Mouse (Mus musculus) liver, adult 2 months (tissue): ENCODE measurements around the gene Upk1a. TPM values are rescaled to one million over a fixed set of nuclear protein-coding genes. Genes with fewer than 3 reads are reported as not detected.

Source experiments
- DNase-seq: peaks from one replicate; pipeline ENCODE4 v3.0.0-alpha.2; 2011; ENCODE audit warnings: low read depth, low spot score; ENCODE audit errors: extremely low read depth
- H3K27ac ChIP-seq: fragments of 200-500 bp; replicated peaks from 2 replicates; pipeline ENCODE4 v1.5.1; 2012; ENCODE audit warnings: low read depth, mild to moderate bottlenecking, control low read depth, inconsistent platforms, low read length; ENCODE audit not compliant: insufficient read depth
- H3K27me3 ChIP-seq: fragments of 200-500 bp; 2 replicates; pipeline ENCODE4 v1.6.1; 2012; ENCODE audit warnings: mild to moderate bottlenecking, moderate library complexity, low read length, inconsistent platforms; ENCODE audit not compliant: control insufficient read depth, insufficient read depth
- H3K36me3 ChIP-seq: fragments of 200-500 bp; 2 replicates; pipeline ENCODE4 v1.6.1; 2012; ENCODE audit warnings: low read length, inconsistent platforms; ENCODE audit not compliant: control insufficient read depth, insufficient read depth
- H3K4me1 ChIP-seq: fragments of 200-500 bp; 2 replicates; pipeline ENCODE4 v1.6.1; 2011; ENCODE audit warnings: low read length; ENCODE audit not compliant: control insufficient read depth, insufficient read depth
- H3K4me3 ChIP-seq: fragments of 200-500 bp; 2 replicates; pipeline ENCODE4 v1.5.1; 2011; ENCODE audit warnings: low read depth, mild to moderate bottlenecking, control low read depth, low read length, moderate library complexity; ENCODE audit not compliant: insufficient read depth
- H3K79me2 ChIP-seq: fragments of 200-500 bp; 2 replicates; pipeline ENCODE4 v1.6.1; 2012; ENCODE audit warnings: inconsistent platforms, mild to moderate bottlenecking, low read length, moderate library complexity; ENCODE audit not compliant: control insufficient read depth, insufficient read depth
- H3K9ac ChIP-seq: fragments of 200-500 bp; 2 replicates; pipeline ENCODE4 v1.6.1; 2012; ENCODE audit warnings: low read depth, mild to moderate bottlenecking, control low read depth, inconsistent platforms, low read length
- CTCF ChIP-seq: fragments of 200-500 bp; IDR thresholded peaks from 2 replicates; pipeline ENCODE4 v1.5.1; 2011; ENCODE audit warnings: low read depth, low read length, control low read depth
- POLR2A ChIP-seq: fragments of 200-500 bp; IDR thresholded peaks from 2 replicates; pipeline ENCODE4 v1.6.1; 2011; ENCODE audit warnings: low read length, control low read depth; ENCODE audit not compliant: insufficient read depth; ENCODE audit errors: extremely low read depth
- WGBS: fragments of 180-500 bp; shearing (Covaris S2); methylation state at CpG from one replicate; pipeline ENCODE4 v1.1.7; 2018; 5-methylcytosine and 5-hydroxymethylcytosine counted together
- polyA plus RNA-seq: library from polyadenylated mRNA; depleted of rRNA; stranded (reverse); fragments of >200 nt; gene quantifications from 2 replicates; pipeline ENCODE4 v1.2.3, GENCODE M21; 2012
- total RNA-seq: library from RNA; depleted of rRNA; stranded (reverse); fragments of >200 nt; gene quantifications from 2 replicates; pipeline ENCODE4 v1.2.3, GENCODE M21; 2014

Upk1a gene
- total and polyA plus RNA-seq, 2 experiments = 0.23 TPM; not detected in 1

- H3K4me1 ChIP-seq = peaks cover 8% of the 10 kb centered on the region
- 89% methylated on average over 9 of the region's 9 CpGs for WGBS
- TF ChIP-seq CTCF (no peak), POLR2A (no peak)
- H3K9ac ChIP-seq = no peak overlapping the region
- H3K79me2 ChIP-seq = peaks cover 7% of the 10 kb centered on the region; the same call in 1 of the 2 replicates
- H3K27ac ChIP-seq = no peak overlapping the region
- peaks cover 36% of the 10 kb centered on the region for H3K36me3 ChIP-seq
- no peak overlapping the region for H3K4me3 ChIP-seq
- no peak for DNase-seq
- H3K27me3 ChIP-seq = no peaks in the 10 kb centered on the region
Measured at GRCm38 (mm10) chr7:30618658-30619057, 6.0 kb upstream of the Upk1a start.

- WGBS = 54% methylated on average over 5 of the region's 5 CpGs
Measured at GRCm38 (mm10) chr7:30615049-30615760, 2.6 kb upstream of the Upk1a start.

GRCm38 (mm10) chr7:30614454-30614853 is 1.8 kb upstream of the Upk1a start:
- no peak overlapping the region for H3K9ac ChIP-seq
- H3K4me1 ChIP-seq = no peaks in the 10 kb centered on the region
- no peaks in the 10 kb centered on the region for H3K27me3 ChIP-seq
- H3K4me3 ChIP-seq = no peak overlapping the region
- 55% methylated on average over 2 of the region's 2 CpGs for WGBS
- peak; percentile 41 for DNase-seq
- H3K27ac ChIP-seq = no peak overlapping the region
- 0 out of 2 replicates have a peak, but pooled peaks have one; percentile 10 for TF ChIP-seq CTCF
- TF ChIP-seq POLR2A = no peak
- peaks cover 17% of the 10 kb centered on the region for H3K36me3 ChIP-seq
- no peaks in the 10 kb centered on the region for H3K79me2 ChIP-seq

More at GRCm38 (mm10) chr7:30615049-30615760, 2.6 kb upstream of the Upk1a start:
- H3K36me3 ChIP-seq = peaks cover 19% of the 10 kb centered on the region
- no peaks in the 10 kb centered on the region for H3K27me3 ChIP-seq
- H3K4me3 ChIP-seq = no peak overlapping the region
- no peaks in the 10 kb centered on the region for H3K79me2 ChIP-seq
- no peak overlapping the region for H3K9ac ChIP-seq
- TF ChIP-seq CTCF (no peak), POLR2A (no peak)
- peak; percentile 30 for DNase-seq
- no peaks in the 10 kb centered on the region for H3K4me1 ChIP-seq
- H3K27ac ChIP-seq = no peak overlapping the region

GRCm38 (mm10) chr7:30613529-30614112 is 974 bp upstream of the Upk1a start:
- Histone ChIP-seq H3K4me1 (no peaks in the 10 kb centered on the region), H3K36me3 (peaks cover 14% of the 10 kb centered on the region), H3K27me3 (no peaks in the 10 kb centered on the region), H3K79me2 (no peaks in the 10 kb centered on the region), H3K9ac (no peak overlapping the region), H3K4me3 (no peak overlapping the region), H3K27ac (no peak overlapping the region)
- TF ChIP-seq POLR2A (no peak), CTCF (peak; percentile 79)
- WGBS = 19% methylated on average over 14 of the region's 14 CpGs
- DNase-seq = peak; percentile 38

GRCm38 (mm10) chr7:30610043-30610442 is 2.6 kb downstream of the Upk1a start:
- no peak for TF ChIP-seq CTCF
- no peak for TF ChIP-seq POLR2A
- Histone ChIP-seq H3K4me3 (no peak overlapping the region), H3K27me3 (no peaks in the 10 kb centered on the region), H3K79me2 (no peaks in the 10 kb centered on the region), H3K27ac (no peak overlapping the region), H3K9ac (no peak overlapping the region), H3K36me3 (no peaks in the 10 kb centered on the region), H3K4me1 (no peaks in the 10 kb centered on the region)
- 75% methylated on average over 7 of the region's 7 CpGs for WGBS
- no peak for DNase-seq

GRCm38 (mm10) chr7:30608476-30608875 is 4.2 kb downstream of the Upk1a start:
- Histone ChIP-seq H3K79me2 (no peaks in the 10 kb centered on the region), H3K27ac (no peak overlapping the region), H3K9ac (no peak overlapping the region), H3K36me3 (no peaks in the 10 kb centered on the region), H3K27me3 (no peaks in the 10 kb centered on the region), H3K4me1 (no peaks in the 10 kb centered on the region), H3K4me3 (no peak overlapping the region)
- DNase-seq = no peak
- TF ChIP-seq POLR2A = no peak
- no peak for TF ChIP-seq CTCF
- 66% methylated on average over 16 of the region's 16 CpGs for WGBS
